Mouse (Mus musculus) kidney, adult 2 months (tissue): ENCODE data around the gene Caskin2.

Experiments used
- CTCF ChIP-seq: fragments of 200-500 bp; conservative IDR thresholded peaks from 2 replicates; pipeline ENCODE4 v1.5.1; 2011; ENCODE audit warnings: low read depth, mild to moderate bottlenecking, control low read depth, low read length, moderate library complexity, mixed read lengths; ENCODE audit not compliant: insufficient read depth, insufficient read length
- POLR2A ChIP-seq: fragments of 200-500 bp; IDR thresholded peaks from one replicate; pipeline ENCODE4 v1.6.1; 2011; ENCODE audit warnings: low read depth, low read length, control low read depth

GRCm38 (mm10) chr11:115809311-115809781, 4.1 kb downstream of the Caskin2 start:
- TF ChIP-seq POLR2A (no peak), CTCF (no peak)
